Mouse (Mus musculus) kidney, adult 2 months (tissue): Measurements from ENCODE around the gene Olfr1024. TPM values are rescaled to one million over a fixed set of nuclear protein-coding genes. Genes with fewer than 3 reads are reported as not detected.

ENCODE experiments used
- DNase-seq: peaks from one replicate; pipeline ENCODE4 v3.0.0; 2021
- H3K27ac ChIP-seq: fragments of 200-500 bp; 2 replicates; pipeline ENCODE4 v1.5.1; 2012; ENCODE audit warnings: low read depth, low read length, control low read depth, inconsistent platforms; ENCODE audit not compliant: insufficient read depth
- H3K27me3 ChIP-seq: fragments of 200-500 bp; replicated peaks from 2 replicates; pipeline ENCODE4 v1.6.1; 2012; ENCODE audit warnings: mild to moderate bottlenecking, moderate library complexity, low read length, inconsistent platforms; ENCODE audit not compliant: control insufficient read depth, insufficient read depth
- H3K36me3 ChIP-seq: fragments of 200-500 bp; 2 replicates; pipeline ENCODE4 v1.6.1; 2012; ENCODE audit warnings: mild to moderate bottlenecking, moderate library complexity, low read length, inconsistent platforms; ENCODE audit not compliant: control insufficient read depth, insufficient read depth
- H3K4me1 ChIP-seq: fragments of 200-500 bp; 2 replicates; pipeline ENCODE4 v1.6.1; 2011; ENCODE audit warnings: low read length; ENCODE audit not compliant: control insufficient read depth, insufficient read depth
- H3K4me3 ChIP-seq: fragments of 200-500 bp; 2 replicates; pipeline ENCODE4 v1.5.1; 2011; ENCODE audit warnings: mild to moderate bottlenecking, low read depth, low read length, control low read depth; ENCODE audit not compliant: insufficient read depth
- CTCF ChIP-seq: fragments of 200-500 bp; conservative IDR thresholded peaks from 2 replicates; pipeline ENCODE4 v1.5.1; 2011; ENCODE audit warnings: low read depth, mild to moderate bottlenecking, control low read depth, low read length, moderate library complexity, mixed read lengths; ENCODE audit not compliant: insufficient read depth, insufficient read length
- POLR2A ChIP-seq: fragments of 200-500 bp; IDR thresholded peaks from one replicate; pipeline ENCODE4 v1.6.1; 2011; ENCODE audit warnings: low read depth, low read length, control low read depth
- WGBS: fragments of 180-500 bp; shearing (Covaris S2); methylation state at CpG from one replicate; pipeline ENCODE4 v1.1.7; 2018; 5-methylcytosine and 5-hydroxymethylcytosine counted together
- polyA plus RNA-seq: library from polyadenylated mRNA; depleted of rRNA; stranded (reverse); fragments of >200 nt; gene quantifications from 2 replicates; pipeline ENCODE4 v1.2.3, GENCODE M21; 2012; rRNA removed

The Olfr1024 gene
- polyA plus RNA-seq: not detected in 2 replicates

DNA sequence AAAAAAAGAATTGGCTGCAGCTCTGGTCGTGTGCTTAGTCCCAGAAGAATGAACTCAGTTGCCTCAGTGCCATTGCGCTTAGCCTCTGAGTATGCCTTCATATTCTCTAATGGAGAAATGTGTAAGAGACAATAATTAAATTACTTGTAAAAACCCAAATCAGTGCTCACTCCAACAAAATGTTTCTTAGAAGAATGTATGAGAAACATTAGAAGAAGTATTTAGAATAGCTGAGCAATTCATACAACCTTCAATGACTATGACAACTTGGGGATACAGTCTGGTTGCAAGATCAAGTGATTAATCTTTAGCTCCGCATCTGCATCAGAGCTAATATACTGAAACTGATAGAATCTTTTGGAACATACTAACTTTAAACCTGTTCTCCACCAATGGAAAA, at the start of gene Olfr1024:
Gene Olfr1024 (minus strand): TSS at position 101 of the 400 bp plus-strand sequence.
- no peak for DNase-seq
- Histone ChIP-seq H3K36me3 (no peaks in the 10 kb centered on the region), H3K27me3 (no peaks in the 10 kb centered on the region), H3K4me3 (no peak within 1 kb of the TSS), H3K27ac (no peak within 1 kb of the TSS), H3K4me1 (no peaks in the 10 kb centered on the region)
- TF ChIP-seq POLR2A (no peak), CTCF (no peak)
- WGBS: 84% methylated on average over 3 of the region's 3 CpGs

DNA sequence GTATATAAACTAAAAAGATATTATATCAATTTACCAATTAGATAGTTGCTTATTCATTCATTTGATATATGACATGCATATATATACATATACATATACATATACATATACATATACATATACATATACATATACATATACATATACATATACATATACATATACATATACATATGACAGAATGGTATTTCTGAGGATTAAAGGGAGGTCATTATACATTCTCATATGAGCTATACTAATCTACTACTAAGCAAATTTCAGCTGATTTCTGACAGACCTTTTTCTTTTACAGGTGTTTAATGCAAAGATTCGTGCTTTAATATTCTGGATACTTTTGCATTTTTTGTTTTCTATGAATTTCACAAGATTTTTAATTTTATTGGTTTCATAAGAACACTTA, 45.3 kb upstream of the Olfr1024 start, which contains the start of gene Olfr1028:
Gene Olfr1028 (plus strand): TSS at position 301 of the 400 bp plus-strand sequence.
- no peak within 1 kb of the TSS for H3K27ac ChIP-seq
- no peak within 1 kb of the TSS for H3K4me3 ChIP-seq
- no peak for DNase-seq
- WGBS: 71% methylated on average over 1 of the region's 1 CpGs
- H3K36me3 ChIP-seq: no peaks in the 10 kb centered on the region
- no peaks in the 10 kb centered on the region for H3K27me3 ChIP-seq
- H3K4me1 ChIP-seq: no peaks in the 10 kb centered on the region
- no peak for TF ChIP-seq CTCF
- no peak for TF ChIP-seq POLR2A

DNA sequence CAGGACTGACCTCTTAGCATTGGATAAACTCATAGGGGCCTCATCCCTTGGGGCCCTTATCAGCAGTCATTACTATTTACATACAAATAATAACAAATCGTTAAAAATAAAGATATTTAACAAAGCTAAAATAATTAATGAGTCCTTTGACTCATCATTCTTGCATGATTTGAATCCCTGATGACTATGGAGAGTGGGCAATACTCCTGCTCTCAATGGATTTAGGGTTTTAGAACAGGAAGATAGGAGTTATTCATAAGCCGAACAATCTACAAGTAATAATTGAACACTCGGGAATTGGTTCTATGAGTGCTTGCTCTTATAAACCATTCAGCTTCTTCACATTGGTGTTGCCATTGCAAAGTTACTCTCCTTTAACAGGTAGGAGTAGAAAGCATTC, 16.4 kb upstream of the Olfr1024 start, which contains the start of gene Olfr1026:
Gene Olfr1026 (plus strand): TSS at position 301 of the 400 bp plus-strand sequence.
- 88% methylated on average over 3 of the region's 3 CpGs for WGBS
- Histone ChIP-seq H3K27me3 (no peaks in the 10 kb centered on the region), H3K4me3 (no peak within 1 kb of the TSS), H3K27ac (no peak within 1 kb of the TSS), H3K4me1 (no peaks in the 10 kb centered on the region), H3K36me3 (no peaks in the 10 kb centered on the region)
- no peak for DNase-seq
- TF ChIP-seq POLR2A (no peak), CTCF (no peak)

DNA sequence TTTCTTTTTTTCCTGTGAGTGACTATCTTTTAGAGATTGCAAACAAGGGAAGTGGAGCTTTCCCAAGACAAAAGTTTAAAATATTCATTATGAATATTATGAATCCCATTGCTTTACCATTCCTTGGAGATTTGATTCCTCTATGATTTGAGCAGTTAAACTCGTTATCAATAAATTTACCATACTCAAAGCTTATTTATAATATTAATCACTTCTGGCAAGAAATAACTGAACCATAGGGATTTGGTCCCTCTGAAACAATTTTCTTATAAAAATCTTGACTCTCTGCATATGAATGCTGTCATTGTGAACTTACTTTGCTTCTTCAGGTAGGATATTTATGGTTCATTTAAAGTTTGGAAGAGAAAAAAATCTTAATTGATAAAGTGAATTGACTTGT, 10.0 kb upstream of the Olfr1024 start, which contains the start of gene Olfr1025-ps1:
Gene Olfr1025-ps1 (plus strand): TSS at position 301 of the 400 bp plus-strand sequence.
- WGBS: 26% methylated on average over 1 of the region's 1 CpGs
- Histone ChIP-seq H3K27me3 (no peaks in the 10 kb centered on the region), H3K4me3 (no peak within 1 kb of the TSS), H3K27ac (no peak within 1 kb of the TSS), H3K36me3 (no peaks in the 10 kb centered on the region), H3K4me1 (no peaks in the 10 kb centered on the region)
- no peak for DNase-seq
- TF ChIP-seq POLR2A (no peak), CTCF (no peak)

DNA sequence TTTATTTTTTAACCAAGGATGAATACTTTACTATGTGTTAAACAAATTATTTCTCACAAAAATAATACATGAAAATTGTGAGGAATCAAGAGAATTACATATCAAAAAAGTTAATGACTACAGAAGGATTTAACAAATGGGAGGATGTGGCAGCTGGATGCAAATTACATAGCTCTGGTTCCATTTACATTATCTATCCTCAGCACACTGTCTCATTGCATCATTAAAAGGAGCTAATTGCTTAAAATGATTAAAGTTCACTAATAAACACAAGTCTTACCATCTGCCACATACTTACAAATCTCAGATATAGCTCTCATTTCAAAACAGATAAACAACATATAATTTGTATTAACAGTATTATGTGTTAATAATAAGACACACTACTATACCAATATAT, 8.3 kb upstream of the Olfr1024 start:
- Histone ChIP-seq H3K4me3 (no peak overlapping the region), H3K4me1 (no peaks in the 10 kb centered on the region), H3K36me3 (no peaks in the 10 kb centered on the region), H3K27ac (no peak overlapping the region), H3K27me3 (no peaks in the 10 kb centered on the region)
- DNase-seq: no peak
- TF ChIP-seq POLR2A (no peak), CTCF (no peak)

DNA sequence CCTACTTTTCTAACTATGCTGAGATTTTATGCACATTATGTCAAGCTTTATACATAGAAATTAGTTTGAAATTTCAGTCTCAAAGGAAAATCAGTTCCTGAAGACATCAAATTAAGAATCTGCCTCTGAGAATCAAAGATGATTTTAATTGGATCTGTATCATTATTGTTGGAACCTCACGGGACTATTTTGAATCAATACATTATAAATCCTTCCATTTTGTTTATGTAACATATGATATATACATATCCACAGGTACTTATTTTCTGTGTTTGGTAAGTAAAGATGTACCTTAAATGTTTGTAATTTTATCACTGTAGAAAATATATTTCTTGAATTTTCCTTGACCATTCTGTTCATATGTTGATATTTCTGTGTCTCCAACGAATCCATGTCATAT, 19.5 kb downstream of the Olfr1024 start, which contains the start of gene Olfr1023:
Gene Olfr1023 (plus strand): TSS at position 301 of the 400 bp plus-strand sequence.
- no peak for DNase-seq
- no peaks in the 10 kb centered on the region for H3K36me3 ChIP-seq
- 65% methylated on average over 2 of the region's 2 CpGs for WGBS
- H3K4me1 ChIP-seq: no peaks in the 10 kb centered on the region
- no peaks in the 10 kb centered on the region for H3K27me3 ChIP-seq
- H3K27ac ChIP-seq: no peak within 1 kb of the TSS
- TF ChIP-seq CTCF (no peak), POLR2A (no peak)
- H3K4me3 ChIP-seq: no peak within 1 kb of the TSS

DNA sequence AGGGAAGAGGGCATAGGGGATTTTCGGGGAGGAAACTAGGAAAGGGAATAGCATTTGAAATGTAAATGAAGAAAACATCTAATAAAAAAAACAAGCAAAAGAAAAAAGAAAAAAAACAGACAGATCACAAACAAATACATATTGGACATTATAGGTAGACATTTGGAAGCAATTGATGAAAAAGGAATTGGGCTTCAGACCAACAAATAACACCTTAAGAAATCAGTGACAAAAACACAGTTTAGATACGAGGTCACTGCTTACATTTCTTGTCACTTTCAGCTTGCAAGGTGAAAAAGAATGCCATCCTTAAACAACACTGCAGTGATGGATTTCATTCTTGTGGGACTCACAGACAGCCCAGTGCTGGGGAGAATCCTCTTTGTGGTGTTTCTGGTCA, 36.6 kb downstream of the Olfr1024 start, which contains the start of gene Olfr1022:
Gene Olfr1022 (plus strand): TSS at position 301 of the 400 bp plus-strand sequence.
- no peak for TF ChIP-seq CTCF
- TF ChIP-seq POLR2A: no peak
- H3K27me3 ChIP-seq: no peaks in the 10 kb centered on the region
- H3K27ac ChIP-seq: no peak within 1 kb of the TSS
- H3K36me3 ChIP-seq: no peaks in the 10 kb centered on the region
- 38% methylated on average over 2 of the region's 2 CpGs for WGBS
- H3K4me1 ChIP-seq: no peaks in the 10 kb centered on the region
- no peak for DNase-seq
- no peak within 1 kb of the TSS for H3K4me3 ChIP-seq

Other genes with a start within 250 kb of the Olfr1024 start
- gene Olfr154, start 240.6 kb downstream of the Olfr1024 start, polyA plus RNA-seq: not detected in 2 replicates
- not detected in 2 replicates for gene Olfr1006, start 226.3 kb downstream of the Olfr1024 start, polyA plus RNA-seq
- gene Olfr1008, start 215.6 kb downstream of the Olfr1024 start, polyA plus RNA-seq: not detected in 2 replicates
- not detected in 2 replicates for gene Olfr1009, start 189.6 kb downstream of the Olfr1024 start, polyA plus RNA-seq
- not detected in 2 replicates for gene Olfr1012, start 142.3 kb downstream of the Olfr1024 start, polyA plus RNA-seq
- gene Olfr1013, start 138.0 kb downstream of the Olfr1024 start, polyA plus RNA-seq: not detected in 2 replicates
- gene Olfr1014, start 132.3 kb downstream of the Olfr1024 start, polyA plus RNA-seq: not detected in 2 replicates
- gene Olfr1015, start 123.0 kb downstream of the Olfr1024 start, polyA plus RNA-seq: not detected in 2 replicates
- gene Olfr1016, start 102.5 kb downstream of the Olfr1024 start, polyA plus RNA-seq: not detected in 2 replicates
- not detected in 2 replicates for gene Olfr1018, start 86.6 kb downstream of the Olfr1024 start, polyA plus RNA-seq
- gene Olfr1019, start 59.6 kb downstream of the Olfr1024 start, polyA plus RNA-seq: not detected in 2 replicates
- gene Olfr1020, start 58.0 kb downstream of the Olfr1024 start, polyA plus RNA-seq: not detected in 2 replicates
- gene Olfr1022, start 36.5 kb downstream of the Olfr1024 start, polyA plus RNA-seq: not detected in 2 replicates
- not detected in 2 replicates for gene Olfr1023, start 19.4 kb downstream of the Olfr1024 start, polyA plus RNA-seq
- gene Olfr1025-ps1, start 10.1 kb upstream of the Olfr1024 start, polyA plus RNA-seq: not detected in 2 replicates
- not detected in 2 replicates for gene Olfr1026, start 16.5 kb upstream of the Olfr1024 start, polyA plus RNA-seq
- not detected in 2 replicates for gene Olfr1028, start 45.4 kb upstream of the Olfr1024 start, polyA plus RNA-seq
- gene Olfr1029, start 68.8 kb upstream of the Olfr1024 start, polyA plus RNA-seq: 0.13 TPM in 1 of 2 replicates, not detected in the other
- not detected in 2 replicates for gene Olfr1030, start 74.2 kb upstream of the Olfr1024 start, polyA plus RNA-seq
- not detected in 2 replicates for gene Olfr1031, start 85.3 kb upstream of the Olfr1024 start, polyA plus RNA-seq
- gene Olfr1032, start 100.5 kb upstream of the Olfr1024 start, polyA plus RNA-seq: not detected in 2 replicates
- 0.42 and 0.59 TPM in 2 replicates for gene Olfr1033, start 115.6 kb upstream of the Olfr1024 start, polyA plus RNA-seq
- gene Olfr1034, start 140.8 kb upstream of the Olfr1024 start, polyA plus RNA-seq: 0.08 and 0.13 TPM in 2 replicates
- gene Olfr1036, start 168.9 kb upstream of the Olfr1024 start, polyA plus RNA-seq: not detected in 2 replicates
- gene Olfr1037, start 182.3 kb upstream of the Olfr1024 start, polyA plus RNA-seq: not detected in 2 replicates
- not detected in 2 replicates for gene Olfr1039, start 230.9 kb upstream of the Olfr1024 start, polyA plus RNA-seq
- not detected in 2 replicates for gene Olfr1040, start 241.7 kb upstream of the Olfr1024 start, polyA plus RNA-seq